Mouse (Mus musculus) small intestine, adult 2 months (tissue): ENCODE results near the gene Htatip2.

ENCODE experiments used
- CTCF ChIP-seq: fragments of 200-500 bp; IDR thresholded peaks from 2 replicates; pipeline ENCODE4 v1.5.1; 2012; ENCODE audit warnings: low read depth, mild to moderate bottlenecking, control low read depth, inconsistent platforms, low read length, moderate library complexity, mixed read lengths; ENCODE audit not compliant: insufficient replicate concordance, insufficient read length; ENCODE audit errors: extremely low read depth
- POLR2A ChIP-seq: fragments of 200-500 bp; IDR thresholded peaks from 2 replicates; pipeline ENCODE4 v1.6.1; 2012; ENCODE audit warnings: low read depth, mild to moderate bottlenecking, control low read depth, inconsistent platforms, low read length, moderate library complexity

DNA sequence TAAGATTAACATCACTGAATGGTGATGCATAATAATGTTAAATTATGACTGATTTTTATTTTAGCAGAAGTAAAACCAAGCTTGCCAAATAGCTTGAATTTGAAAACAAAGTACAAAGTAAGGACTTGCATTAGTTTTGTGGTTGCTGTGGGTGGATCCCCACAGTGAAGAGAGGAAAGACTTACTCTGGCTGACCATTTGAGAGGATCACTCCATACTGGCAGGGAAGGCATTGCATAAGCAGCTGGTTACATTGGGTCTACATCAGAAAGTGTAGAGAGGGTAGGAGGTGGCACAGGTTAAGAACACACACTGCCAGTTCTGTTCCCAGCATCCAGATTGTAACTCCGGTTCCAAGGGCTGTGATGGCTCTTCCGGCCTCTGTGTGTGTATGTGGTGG is 24.1 kb downstream of the Htatip2 start:
- no peak for TF ChIP-seq POLR2A
- no peak for TF ChIP-seq CTCF
